Mouse (Mus musculus) erythroblast, adult 5-6 weeks (primary cell): Measurements from ENCODE around the gene Vmn1r28. TPM values are rescaled to one million over a fixed set of nuclear protein-coding genes. Genes with fewer than 3 reads are reported as not detected.
"Not testable (repeated sequence)": the region's sequence is repeated elsewhere in the genome, so short reads cannot be mapped to it uniquely, and the experiment has no call there.

ENCODE experiments used
- ATAC-seq: replicated peaks from 2 replicates; pipeline ENCODE4 v1.8.0; 2016; ENCODE audit warnings: moderate number of reproducible peaks, mild to moderate bottlenecking, moderate TSS enrichment, inconsistent platforms; ENCODE audit not compliant: poor library complexity, low FRiP score, severe bottlenecking
- total RNA-seq, 2 experiments: library from RNA; stranded (forward) in 1 of 2; stranded (reverse) in 1 of 2; fragments of 150-400 nt in 1 of 2; fragments of 200-764, 138-1000 nt in 1 of 2; gene quantifications; 2 replicates each; pipeline versions ENCODE4 v1.2.3 to v1.2.4; 2015 to 2017; ENCODE audit warnings: low replicate concordance in 2 of 2

Vmn1r28 gene
- total RNA-seq (2015; ENCODE audit: low replicate concordance) = not detected in 2 replicates
- not detected in 2 replicates for total RNA-seq (2017; ENCODE audit: low replicate concordance)

- ATAC-seq = no peak
Measured at GRCm38 (mm10) chr6:58261737-58262136, at the start of gene Vmn1r28. Vmn1r28 (plus strand) TSS chr6:58262037.

DNA sequence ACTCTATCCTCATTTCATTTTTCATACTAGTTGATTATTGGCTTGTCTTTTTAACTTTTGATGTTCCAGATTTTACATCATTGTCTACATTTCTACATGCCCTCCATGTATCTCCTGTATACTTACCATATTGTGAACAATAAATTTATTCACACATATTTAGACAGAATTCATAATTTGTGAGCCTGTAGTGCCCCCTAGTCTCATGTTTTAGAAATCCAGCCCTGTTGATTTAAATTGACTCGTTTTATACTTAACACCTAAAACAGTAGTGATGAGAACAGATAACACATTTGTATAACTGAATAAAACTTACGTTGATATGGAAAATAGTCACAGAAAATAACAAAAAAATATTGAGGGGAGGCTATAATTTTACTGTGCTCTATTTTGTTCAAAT, 45.7 kb upstream of the Vmn1r28 start:
- no peak for ATAC-seq

- no peak for ATAC-seq
Measured at GRCm38 (mm10) chr6:58218721-58219120, 43.1 kb upstream of the Vmn1r28 start, which contains the start of gene Vmn1r27. Vmn1r27 (minus strand) TSS chr6:58218821.

DNA sequence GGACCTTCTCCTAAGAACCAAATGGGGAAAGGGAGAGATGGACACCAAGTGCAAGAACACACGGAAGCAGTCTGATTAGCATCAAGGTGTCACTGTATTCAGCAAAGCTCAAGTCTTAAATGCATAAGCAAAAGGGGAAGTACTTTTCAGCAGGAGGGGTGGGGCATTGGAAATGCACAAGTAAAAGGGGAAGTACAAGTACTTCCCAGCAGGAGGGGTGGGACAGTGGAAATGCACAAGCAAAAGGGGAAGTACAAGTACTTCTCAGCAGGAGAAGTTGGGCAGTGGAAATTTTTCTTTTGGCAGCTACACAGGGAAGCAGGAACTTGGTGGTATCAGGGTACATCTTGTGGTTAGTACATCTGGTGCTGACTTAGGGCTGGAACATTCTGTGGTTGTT, 17.8 kb downstream of the Vmn1r28 start:
- not testable (repeated sequence) for ATAC-seq

DNA sequence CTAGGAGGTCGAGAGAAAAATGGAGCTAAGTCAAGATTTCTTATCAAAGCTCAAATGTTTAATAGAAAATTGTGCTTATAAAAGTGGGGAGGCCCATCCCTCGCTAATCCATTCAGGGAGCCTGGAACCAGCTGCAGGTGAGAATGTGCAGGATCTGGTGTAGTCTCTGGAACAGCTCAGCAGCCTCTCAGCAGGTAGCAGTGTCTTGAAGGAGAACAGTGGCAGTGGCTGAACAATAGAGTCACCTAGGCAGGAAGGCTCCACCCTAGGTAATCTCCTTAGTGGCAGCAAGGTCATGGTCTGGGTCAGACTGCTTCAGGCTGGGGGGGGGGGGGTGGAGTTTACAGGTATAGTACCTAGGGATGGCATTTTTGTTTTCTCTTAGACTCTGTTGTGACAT, 30.4 kb downstream of the Vmn1r28 start:
- no peak for ATAC-seq

- not testable (repeated sequence) for ATAC-seq
Measured at GRCm38 (mm10) chr6:58298511-58298910, 36.7 kb downstream of the Vmn1r28 start.

GRCm38 (mm10) chr6:58301249-58301648, 39.4 kb downstream of the Vmn1r28 start, which contains the start of gene Vmn1r29:
Vmn1r29 (plus strand) TSS chr6:58301549.
- no peak for ATAC-seq

Other genes starting within 250 kb of the Vmn1r28 start
- not detected in 2 replicates for gene Vmn1r26, start 246.9 kb upstream of the Vmn1r28 start, total RNA-seq (2015; ENCODE audit: low replicate concordance)
- gene Vmn1r26, start 246.9 kb upstream of the Vmn1r28 start, total RNA-seq (2017; ENCODE audit: low replicate concordance) = not detected in 2 replicates
- gene Vmn1r27, start 43.2 kb upstream of the Vmn1r28 start, total RNA-seq (2015; ENCODE audit: low replicate concordance) = not detected in 2 replicates
- gene Vmn1r27, start 43.2 kb upstream of the Vmn1r28 start, total RNA-seq (2017; ENCODE audit: low replicate concordance) = not detected in 2 replicates
- not detected in 2 replicates for gene Vmn1r29, start 39.5 kb downstream of the Vmn1r28 start, total RNA-seq (2015; ENCODE audit: low replicate concordance)
- not detected in 2 replicates for gene Vmn1r29, start 39.5 kb downstream of the Vmn1r28 start, total RNA-seq (2017; ENCODE audit: low replicate concordance)
- gene Vmn1r30, start 181.3 kb downstream of the Vmn1r28 start, total RNA-seq (2015; ENCODE audit: low replicate concordance) = not detected in 2 replicates
- not detected in 2 replicates for gene Vmn1r30, start 181.3 kb downstream of the Vmn1r28 start, total RNA-seq (2017; ENCODE audit: low replicate concordance)
- gene Vmn1r31, start 213.3 kb downstream of the Vmn1r28 start, total RNA-seq (2015; ENCODE audit: low replicate concordance) = not detected in 2 replicates
- not detected in 2 replicates for gene Vmn1r31, start 213.3 kb downstream of the Vmn1r28 start, total RNA-seq (2017; ENCODE audit: low replicate concordance)